Mouse (Mus musculus) forebrain, embryonic 12.5 days (tissue): ENCODE data around the gene Igfbp7. TPM values are rescaled to one million over a fixed set of nuclear protein-coding genes. Genes with fewer than 3 reads are reported as not detected.

Experiments
- ATAC-seq: fragments of 200-750 bp; cut with Nextera tagmentation; 2 replicates; pipeline ENCODE4 v1.8.0; 2017; ENCODE audit warnings: moderate TSS enrichment; ENCODE audit not compliant: low FRiP score
- H3K27ac ChIP-seq: fragments of 300-500 bp; sonication (generic); 2 replicates; pipeline ENCODE4 v1.5.1; 2016; ENCODE audit warnings: mild to moderate bottlenecking
- H3K27me3 ChIP-seq: fragments of 300-500 bp; sonication (generic); 2 replicates; pipeline ENCODE4 v1.6.1; 2016; ENCODE audit warnings: mild to moderate bottlenecking
- H3K36me3 ChIP-seq: fragments of 300-500 bp; sonication (generic); replicated peaks from 2 replicates; pipeline ENCODE4 v1.6.1; 2016; ENCODE audit warnings: mild to moderate bottlenecking
- H3K4me1 ChIP-seq: fragments of 300-500 bp; sonication (generic); 2 replicates; pipeline ENCODE4 v1.6.1; 2016
- H3K4me2 ChIP-seq: fragments of 300-500 bp; sonication (generic); 2 replicates; pipeline ENCODE4 v1.6.1; 2016; ENCODE audit warnings: mild to moderate bottlenecking, moderate library complexity
- H3K4me3 ChIP-seq: fragments of 300-500 bp; sonication (generic); replicated peaks from 2 replicates; pipeline ENCODE4 v1.5.1; 2016; ENCODE audit warnings: mild to moderate bottlenecking
- H3K9ac ChIP-seq: fragments of 300-500 bp; sonication (generic); 2 replicates; pipeline ENCODE4 v1.6.1; 2016; ENCODE audit warnings: mild to moderate bottlenecking
- H3K9me3 ChIP-seq: fragments of 300-500 bp; sonication (generic); 2 replicates; pipeline ENCODE4 v1.6.1; 2016
- WGBS: fragments of 180-500 bp; shearing (Covaris S2); methylation state at CpG from one replicate; pipeline ENCODE4 v1.1.7; 2016; 5-methylcytosine and 5-hydroxymethylcytosine counted together
- polyA plus RNA-seq: library from polyadenylated mRNA; unstranded; fragments of >200 nt; fragmentation: Nextera tagmentation; extraction: Ambion mirVana; gene quantifications from 2 replicates; pipeline ENCODE4 v1.2.1, GENCODE M21; 2016

The Igfbp7 gene
- polyA plus RNA-seq = 28.1 and 28.9 TPM in 2 replicates

DNA sequence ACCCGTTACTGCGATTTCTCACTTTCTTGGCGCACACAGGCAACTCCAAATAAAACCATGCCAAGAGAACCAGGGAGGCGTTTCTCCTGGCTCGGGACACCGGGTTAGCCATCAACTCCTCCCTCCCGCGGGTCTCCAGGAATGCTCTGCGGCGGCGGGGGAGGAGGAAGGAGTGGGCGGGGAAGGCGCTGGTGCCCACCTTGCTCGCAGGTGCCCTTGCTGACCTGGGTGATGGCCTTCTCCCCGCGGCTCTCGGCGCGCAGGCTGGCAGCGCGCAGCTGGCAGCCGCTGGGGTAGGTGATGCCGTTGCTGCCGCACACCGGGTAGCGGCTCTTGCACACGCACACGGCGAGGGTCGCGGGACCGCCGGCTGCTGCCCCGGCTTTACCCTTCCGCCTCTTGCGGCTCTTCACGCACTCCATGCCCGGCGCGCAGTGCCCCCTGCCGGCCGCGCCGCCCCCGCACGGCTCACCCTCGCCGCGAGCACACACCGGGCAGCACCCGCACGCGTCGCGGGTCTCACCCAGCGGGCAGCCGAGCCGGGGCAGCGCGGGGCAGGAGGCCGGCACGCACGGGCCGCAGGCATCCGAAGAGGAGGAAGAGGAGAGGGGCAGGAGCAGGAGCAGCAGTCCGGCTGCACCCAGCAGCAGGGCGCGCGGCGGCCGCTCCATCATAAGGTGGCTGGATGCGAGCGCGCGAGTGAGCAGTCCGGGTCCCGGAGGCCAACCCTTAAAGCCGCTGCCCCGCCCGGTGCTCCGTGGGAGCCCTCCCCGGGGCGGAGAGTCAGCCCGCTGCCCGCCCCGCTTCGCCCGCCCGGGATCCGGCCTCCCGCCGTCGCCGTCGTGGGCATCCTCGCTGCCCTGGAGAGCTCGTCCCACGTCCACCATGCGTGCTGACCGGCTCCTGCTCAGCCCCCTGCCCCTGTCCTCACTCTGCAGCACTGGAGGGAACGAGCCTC is at the start of gene Igfbp7:
Gene Igfbp7 (minus strand): TSS at position 701 of the 958 bp plus-strand sequence.
- H3K27ac ChIP-seq = no peak within 1 kb of the TSS
- WGBS = 7% methylated on average over 63 of the region's 101 CpGs

DNA sequence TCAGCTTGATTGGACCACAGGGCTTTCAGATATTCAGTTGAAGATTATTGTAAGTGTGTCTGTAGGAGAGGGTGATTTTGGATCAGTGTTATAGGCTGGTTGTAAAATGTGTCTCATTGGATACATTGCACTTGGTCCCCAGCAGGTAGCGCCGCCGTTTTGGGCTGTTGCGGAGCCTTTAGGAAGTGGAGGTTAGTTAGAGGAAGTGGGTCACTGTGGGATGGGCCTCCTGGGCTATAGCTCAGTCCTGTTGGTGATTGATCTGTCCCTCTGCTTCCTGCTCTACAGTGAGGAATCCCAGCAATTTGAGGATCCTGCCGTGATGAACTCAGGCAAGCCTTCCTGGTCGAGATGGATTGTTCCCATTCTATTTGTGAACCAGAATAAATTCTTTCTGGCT is 44.3 kb upstream of the Igfbp7 start:
- Histone ChIP-seq H3K4me2 (no peak overlapping the region), H3K36me3 (no peaks in the 10 kb centered on the region), H3K4me1 (no peaks in the 10 kb centered on the region), H3K27ac (no peak overlapping the region), H3K9ac (no peak overlapping the region), H3K27me3 (no peaks in the 10 kb centered on the region), H3K4me3 (no peak overlapping the region), H3K9me3 (no peaks in the 10 kb centered on the region)
- no peak for ATAC-seq
- 88% methylated on average over 6 of the region's 6 CpGs for WGBS

More for the DNA sequence above, at the start of gene Igfbp7:
- Histone ChIP-seq H3K4me2 (peak within 1 kb of the TSS; percentile 94), H3K36me3 (no peaks in the 10 kb centered on the region), H3K27me3 (peaks cover 35% of the 10 kb centered on the region), H3K4me1 (peaks cover 9% of the 10 kb centered on the region; the same call in 1 of the 2 replicates), H3K4me3 (peak within 1 kb of the TSS; percentile 59), H3K9me3 (0 out of 2 replicates have a peak, but pooled peaks cover 2% of the 10 kb centered on the region), H3K9ac (peak within 1 kb of the TSS; percentile 56)
- ATAC-seq = peak; percentile 90

DNA sequence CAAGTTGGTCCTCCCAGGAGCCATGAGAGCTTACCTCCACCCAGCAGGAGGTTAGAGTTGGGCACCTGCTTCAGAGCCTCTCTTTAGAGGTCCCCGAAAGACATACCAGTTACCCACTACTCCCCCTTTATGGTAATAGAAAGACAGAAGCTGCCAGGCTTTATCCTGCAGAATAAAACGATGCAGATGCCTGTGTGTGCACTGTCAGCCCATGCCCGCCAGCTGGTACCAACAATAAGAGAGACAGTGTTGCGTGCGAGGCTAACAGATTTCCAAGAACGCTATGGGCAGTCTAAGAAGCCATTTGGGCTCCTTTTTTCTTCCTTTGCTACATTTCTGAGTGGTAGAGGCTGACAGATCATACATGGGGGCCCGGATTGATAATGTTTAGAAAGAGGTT is 41.7 kb upstream of the Igfbp7 start:
- H3K27me3 ChIP-seq = no peaks in the 10 kb centered on the region
- WGBS = 88% methylated on average over 7 of the region's 7 CpGs
- no peak overlapping the region for H3K4me2 ChIP-seq
- no peaks in the 10 kb centered on the region for H3K4me1 ChIP-seq
- H3K4me3 ChIP-seq = no peak overlapping the region
- no peaks in the 10 kb centered on the region for H3K9me3 ChIP-seq
- ATAC-seq = no peak
- no peak overlapping the region for H3K9ac ChIP-seq
- no peak overlapping the region for H3K27ac ChIP-seq
- H3K36me3 ChIP-seq = no peaks in the 10 kb centered on the region

DNA sequence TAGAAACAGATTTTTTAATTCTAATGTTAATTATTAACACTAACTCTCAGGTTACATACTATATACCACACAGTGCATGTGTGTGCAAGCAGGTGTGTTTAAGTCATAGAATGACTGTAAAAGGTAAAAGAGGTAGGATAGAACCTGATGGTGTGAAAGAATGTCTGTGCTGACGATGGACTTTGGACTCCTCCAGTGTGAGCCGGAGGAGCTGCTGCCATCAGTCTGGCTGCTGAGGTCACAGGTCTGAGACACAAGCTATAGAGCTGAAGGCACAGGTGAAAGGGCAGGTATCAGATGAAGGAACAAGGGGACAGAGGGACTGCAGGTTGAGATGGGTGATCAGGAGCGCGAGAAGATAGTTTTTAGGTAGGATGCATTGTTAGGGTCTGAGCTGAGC is 37.6 kb upstream of the Igfbp7 start:
- Histone ChIP-seq H3K4me3 (no peak overlapping the region), H3K27me3 (no peaks in the 10 kb centered on the region), H3K4me1 (no peaks in the 10 kb centered on the region), H3K9me3 (no peaks in the 10 kb centered on the region), H3K4me2 (no peak overlapping the region), H3K36me3 (no peaks in the 10 kb centered on the region), H3K9ac (no peak overlapping the region), H3K27ac (no peak overlapping the region)
- ATAC-seq = no peak
- WGBS = 96% methylated on average over 4 of the region's 4 CpGs

DNA sequence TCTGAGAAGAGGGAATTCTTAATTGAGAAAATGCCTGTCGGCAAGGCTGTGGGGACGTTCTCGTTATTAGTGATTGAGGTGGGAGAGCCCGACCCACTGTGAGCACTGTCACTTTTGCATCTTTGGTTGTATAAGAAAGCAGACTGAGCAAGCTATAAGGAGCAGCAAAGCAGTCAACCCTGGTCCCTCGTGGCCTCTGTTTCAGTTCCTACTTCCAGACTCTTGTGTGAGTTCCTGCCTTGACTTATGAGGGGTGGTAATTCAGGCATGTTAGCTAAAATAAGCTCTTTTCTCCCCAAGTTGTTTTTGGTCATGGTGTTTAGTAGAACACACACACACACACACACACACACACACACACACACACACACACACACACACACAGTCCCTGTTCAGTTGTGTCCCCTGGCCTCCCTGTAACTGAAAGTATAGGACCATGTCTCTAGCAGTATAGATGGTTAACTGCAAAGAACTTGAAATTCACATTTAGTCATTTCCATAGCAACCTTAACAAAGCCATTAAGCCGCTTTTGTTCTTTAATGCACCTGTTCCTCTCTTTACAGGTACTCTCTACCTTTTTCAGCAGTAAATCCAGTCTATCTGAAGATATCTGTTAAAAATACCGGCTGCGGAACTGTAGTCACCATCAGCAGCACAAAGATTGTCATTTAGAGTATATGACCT is 36.2 kb upstream of the Igfbp7 start:
- no peak overlapping the region for H3K9ac ChIP-seq
- H3K9me3 ChIP-seq = no peaks in the 10 kb centered on the region
- WGBS = 62% methylated on average over 8 of the region's 8 CpGs
- no peak overlapping the region for H3K4me2 ChIP-seq
- H3K27me3 ChIP-seq = no peaks in the 10 kb centered on the region
- H3K27ac ChIP-seq = no peak overlapping the region
- H3K4me3 ChIP-seq = no peak overlapping the region
- no peaks in the 10 kb centered on the region for H3K4me1 ChIP-seq
- H3K36me3 ChIP-seq = no peaks in the 10 kb centered on the region
- no peak for ATAC-seq

DNA sequence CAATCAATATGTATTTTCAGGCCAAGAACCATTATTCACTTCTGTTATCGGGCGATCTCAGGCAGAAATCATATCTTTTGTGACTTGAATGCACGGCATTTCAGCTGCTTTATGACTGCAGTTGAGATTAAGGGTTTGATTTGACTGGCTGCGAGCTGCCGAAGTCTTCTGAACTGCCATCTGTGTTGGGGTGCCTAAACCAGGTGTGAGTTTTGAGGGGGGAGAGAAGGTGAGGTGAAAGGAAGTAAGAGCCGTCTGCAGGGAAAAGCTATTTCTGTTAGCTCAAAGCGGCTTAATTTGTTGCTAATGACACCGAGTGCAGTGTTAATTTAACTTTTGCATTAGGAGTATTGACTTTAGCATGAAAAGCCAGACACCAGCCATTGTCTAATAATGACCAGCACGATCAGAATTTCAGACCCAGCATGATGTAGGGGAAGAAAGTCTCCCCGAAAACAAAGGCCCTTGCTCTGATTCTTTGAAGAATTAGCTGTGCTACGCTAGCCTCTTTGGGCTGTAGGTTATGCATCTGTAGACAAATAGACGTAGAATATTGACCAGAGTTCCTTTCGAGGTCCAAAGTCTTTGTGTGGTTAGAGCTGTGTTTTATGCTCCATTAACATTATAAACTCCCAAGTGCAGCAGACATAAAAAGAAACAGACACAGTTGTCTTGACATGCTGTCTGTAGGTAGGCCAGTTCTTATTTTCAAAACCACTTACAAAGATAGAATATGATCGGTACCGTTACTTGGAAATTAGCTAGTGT is 35.2 kb upstream of the Igfbp7 start:
- 70% methylated on average over 15 of the region's 15 CpGs for WGBS
- Histone ChIP-seq H3K4me2 (no peak overlapping the region), H3K36me3 (no peaks in the 10 kb centered on the region), H3K4me1 (no peaks in the 10 kb centered on the region), H3K9me3 (no peaks in the 10 kb centered on the region), H3K9ac (no peak overlapping the region), H3K27ac (no peak overlapping the region), H3K4me3 (no peak overlapping the region), H3K27me3 (no peaks in the 10 kb centered on the region)
- ATAC-seq = no peak

DNA sequence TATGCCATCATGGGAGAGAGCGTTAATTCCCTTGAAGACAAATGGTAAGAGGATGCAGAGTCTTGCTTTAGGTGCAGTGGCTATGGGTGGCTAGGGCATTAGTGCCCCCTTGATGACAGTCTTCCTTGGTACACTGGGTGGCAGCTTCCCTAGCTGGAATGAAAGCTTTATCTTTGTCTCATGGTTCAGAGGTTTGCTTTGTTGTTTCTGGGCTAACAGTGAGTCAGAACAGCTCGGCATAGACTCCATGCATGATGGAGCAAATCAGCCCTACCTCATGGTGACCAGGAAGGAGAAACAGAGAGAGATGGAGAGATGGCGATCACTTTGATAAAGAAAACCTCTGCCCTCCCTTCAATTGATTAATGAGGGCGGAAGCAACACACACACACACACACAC is 28.5 kb upstream of the Igfbp7 start:
- H3K27ac ChIP-seq = no peak overlapping the region
- no peaks in the 10 kb centered on the region for H3K9me3 ChIP-seq
- H3K9ac ChIP-seq = no peak overlapping the region
- H3K27me3 ChIP-seq = no peaks in the 10 kb centered on the region
- H3K36me3 ChIP-seq = no peaks in the 10 kb centered on the region
- ATAC-seq = no peak
- WGBS = 79% methylated on average over 4 of the region's 4 CpGs
- H3K4me1 ChIP-seq = no peaks in the 10 kb centered on the region
- H3K4me2 ChIP-seq = no peak overlapping the region
- no peak overlapping the region for H3K4me3 ChIP-seq

DNA sequence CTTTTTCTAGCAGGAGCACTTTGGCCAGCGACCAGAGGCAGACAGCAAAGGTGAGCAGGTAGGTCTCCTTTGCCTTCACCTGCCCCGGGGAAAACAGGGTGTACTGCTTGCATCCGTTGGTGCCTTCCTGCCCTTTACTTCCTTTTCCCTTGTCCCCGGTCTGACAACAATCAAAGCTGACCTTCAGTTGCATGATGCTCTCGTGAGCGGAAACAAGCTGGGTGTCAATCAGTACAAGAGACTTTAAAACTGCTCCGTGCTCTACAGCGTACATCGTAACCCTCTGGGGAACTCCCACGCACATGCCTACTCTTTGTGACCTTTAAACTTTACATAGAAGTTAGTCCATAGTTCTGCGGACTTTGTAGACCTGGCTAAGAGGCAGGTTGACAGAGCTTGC is 26.2 kb upstream of the Igfbp7 start:
- no peaks in the 10 kb centered on the region for H3K36me3 ChIP-seq
- no peak for ATAC-seq
- H3K9ac ChIP-seq = no peak overlapping the region
- H3K4me3 ChIP-seq = no peak overlapping the region
- WGBS = 87% methylated on average over 11 of the region's 11 CpGs
- no peaks in the 10 kb centered on the region for H3K4me1 ChIP-seq
- no peaks in the 10 kb centered on the region for H3K9me3 ChIP-seq
- no peaks in the 10 kb centered on the region for H3K27me3 ChIP-seq
- H3K4me2 ChIP-seq = no peak overlapping the region
- no peak overlapping the region for H3K27ac ChIP-seq

- H3K9me3 ChIP-seq = no peaks in the 10 kb centered on the region
- H3K4me1 ChIP-seq = no peaks in the 10 kb centered on the region
- no peaks in the 10 kb centered on the region for H3K36me3 ChIP-seq
- no peak for ATAC-seq
- H3K4me2 ChIP-seq = no peak overlapping the region
- 90% methylated on average over 9 of the region's 9 CpGs for WGBS
- H3K9ac ChIP-seq = no peak overlapping the region
- no peaks in the 10 kb centered on the region for H3K27me3 ChIP-seq
- H3K27ac ChIP-seq = no peak overlapping the region
- H3K4me3 ChIP-seq = no peak overlapping the region
Observed at GRCm38 (mm10) chr5:77433561-77433960, 25.7 kb upstream of the Igfbp7 start.

DNA sequence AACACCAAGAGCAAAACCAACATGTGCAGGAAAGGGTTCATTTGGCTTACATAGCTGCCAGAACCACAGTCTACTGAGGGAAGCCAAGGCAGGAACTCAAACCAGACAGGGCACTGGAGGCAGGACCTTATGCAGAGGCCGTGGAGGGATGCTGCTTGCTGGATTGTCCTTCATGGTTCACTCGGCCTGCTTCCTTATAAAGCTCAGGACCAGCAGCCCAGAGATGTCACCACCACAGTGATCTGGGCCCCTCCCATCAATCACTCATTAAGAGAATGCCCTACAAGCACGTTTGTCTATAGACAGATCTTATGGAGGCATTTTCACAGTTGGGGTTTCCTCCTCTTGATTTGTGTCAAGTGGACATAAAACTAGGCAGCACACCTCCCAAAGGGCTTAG is 25.3 kb upstream of the Igfbp7 start:
- no peaks in the 10 kb centered on the region for H3K9me3 ChIP-seq
- no peak overlapping the region for H3K4me2 ChIP-seq
- no peak for ATAC-seq
- WGBS = 61% methylated on average over 3 of the region's 3 CpGs
- H3K4me3 ChIP-seq = no peak overlapping the region
- no peaks in the 10 kb centered on the region for H3K4me1 ChIP-seq
- H3K36me3 ChIP-seq = no peaks in the 10 kb centered on the region
- no peak overlapping the region for H3K9ac ChIP-seq
- H3K27me3 ChIP-seq = no peaks in the 10 kb centered on the region
- no peak overlapping the region for H3K27ac ChIP-seq

- Histone ChIP-seq H3K27ac (no peak overlapping the region), H3K9me3 (no peaks in the 10 kb centered on the region), H3K9ac (no peak overlapping the region), H3K36me3 (no peaks in the 10 kb centered on the region), H3K4me2 (no peak overlapping the region), H3K4me1 (no peaks in the 10 kb centered on the region), H3K27me3 (no peaks in the 10 kb centered on the region), H3K4me3 (no peak overlapping the region)
- no peak for ATAC-seq
- 59% methylated on average over 2 of the region's 2 CpGs for WGBS
Observed at GRCm38 (mm10) chr5:77432446-77432845, 24.6 kb upstream of the Igfbp7 start.

GRCm38 (mm10) chr5:77431068-77431467 is 23.2 kb upstream of the Igfbp7 start:
- Histone ChIP-seq H3K9me3 (no peaks in the 10 kb centered on the region), H3K36me3 (no peaks in the 10 kb centered on the region), H3K27ac (no peak overlapping the region), H3K4me2 (no peak overlapping the region), H3K9ac (no peak overlapping the region), H3K4me1 (no peaks in the 10 kb centered on the region), H3K27me3 (no peaks in the 10 kb centered on the region), H3K4me3 (no peak overlapping the region)
- WGBS = 85% methylated on average over 9 of the region's 9 CpGs
- no peak for ATAC-seq
